Mouse (Mus musculus) layer of hippocampus, adult 2 months (tissue): ENCODE measurements at regions not wholly inside any gene's neighbourhood (a gene's known extent, or its start where the extent isn't known, plus 50 kb on each side); places are given as distances from the start of the nearest gene placed in this dataset.
A peak's percentile ranks its signal among the peaks of the same experiment; 100 is the strongest.

Source experiments
- DNase-seq, 2 experiments: peaks; one replicate each; pipeline ENCODE4 v3.0.0; 2022; ENCODE audit warnings: low spot score in 2 of 2
- H3K27ac ChIP-seq: fragments of 200-600 bp; 2 replicates; pipeline ENCODE4 v1.8.1; 2022
- H3K4me3 ChIP-seq: fragments of 200-600 bp; 2 replicates; pipeline ENCODE4 v1.8.1; 2022; ENCODE audit warnings: mild to moderate bottlenecking
- CTCF ChIP-seq: fragments of 200-600 bp; conservative IDR thresholded peaks from 2 replicates; pipeline ENCODE4 v1.8.1; 2022; ENCODE audit warnings: antibody characterized with exemption, mild to moderate bottlenecking, moderate library complexity

DNA sequence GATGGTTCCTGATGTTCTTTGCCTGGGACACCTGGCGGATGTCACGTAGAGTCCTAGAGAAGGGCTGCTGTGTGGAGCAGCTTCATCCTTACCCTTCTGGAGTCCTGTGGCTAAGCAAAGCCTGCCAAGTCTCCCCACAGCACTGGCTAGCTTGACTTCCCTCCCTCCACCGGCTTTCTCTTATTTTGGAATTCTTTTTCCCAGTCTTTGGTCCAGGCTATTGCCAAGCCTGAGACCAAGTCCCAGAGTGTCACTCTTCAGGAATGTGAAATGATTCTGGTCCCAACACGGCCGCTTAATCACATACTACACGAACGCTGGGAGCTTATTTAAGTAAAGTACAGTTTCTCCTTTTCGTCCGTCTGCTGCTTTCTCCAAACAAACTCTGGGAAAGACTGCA is 146.4 kb downstream of the Fndc1 start:
- TF ChIP-seq CTCF = no peak
- H3K27ac ChIP-seq = no peak overlapping the region
- no peak overlapping the region for H3K4me3 ChIP-seq
- DNase-seq = no peak

- no peak overlapping the region for H3K27ac ChIP-seq
- no peak for DNase-seq
- TF ChIP-seq CTCF = no peak
- H3K4me3 ChIP-seq = no peak overlapping the region
These were observed 147.3 kb downstream of the Fndc1 start for GRCm38 (mm10) chr17:7679786-7680185.

- no peak for DNase-seq
- H3K4me3 ChIP-seq = no peak overlapping the region
- no peak overlapping the region for H3K27ac ChIP-seq
- no peak for TF ChIP-seq CTCF
These were observed 148.2 kb downstream of the Fndc1 start for GRCm38 (mm10) chr17:7678898-7679297.

DNA sequence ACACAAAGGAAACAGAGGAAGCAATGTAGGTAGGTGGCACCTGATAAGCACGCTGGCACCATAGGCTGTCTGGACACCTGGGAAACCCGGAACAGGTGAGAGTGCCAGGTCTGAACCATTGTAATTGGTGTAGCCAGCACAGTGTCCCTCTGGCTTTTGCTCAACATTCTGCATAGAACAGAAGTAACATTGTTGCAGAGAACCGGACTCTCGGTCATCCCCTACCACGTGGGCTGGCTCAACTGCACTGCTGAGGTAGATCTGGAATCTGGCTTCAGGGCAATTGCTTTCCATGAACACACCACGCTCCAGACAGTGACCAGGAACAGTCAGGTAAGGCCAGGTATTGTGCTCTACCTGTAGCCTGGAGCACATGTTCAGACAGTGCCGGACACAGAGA is 149.3 kb downstream of the Fndc1 start:
- no peak for TF ChIP-seq CTCF
- H3K27ac ChIP-seq = no peak overlapping the region
- no peak overlapping the region for H3K4me3 ChIP-seq
- DNase-seq = no peak

- Histone ChIP-seq H3K27ac (no peak overlapping the region), H3K4me3 (no peak overlapping the region)
- TF ChIP-seq CTCF = no peak
- no peak for DNase-seq
These were observed 149.8 kb downstream of the Fndc1 start for GRCm38 (mm10) chr17:7677301-7677700.

DNA sequence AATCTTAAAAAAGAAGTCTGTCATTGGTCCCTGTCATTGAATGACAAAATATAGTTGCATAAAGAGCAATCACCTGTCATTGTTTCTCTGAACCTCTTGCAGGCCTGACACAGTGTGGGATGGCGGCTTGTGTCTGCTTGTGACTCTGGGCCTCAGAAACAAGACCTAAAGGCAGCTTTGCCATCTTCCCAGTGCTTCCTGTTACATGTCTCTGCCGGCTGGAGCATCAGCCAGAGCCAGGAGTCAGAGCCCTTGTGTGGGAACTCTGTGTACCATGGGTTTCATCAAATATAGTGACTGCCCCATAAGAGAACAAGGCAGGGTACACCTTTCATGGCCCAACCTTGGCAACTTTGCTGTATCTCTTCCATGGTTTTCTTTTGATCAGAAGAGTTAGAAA is 150.3 kb downstream of the Fndc1 start:
- H3K27ac ChIP-seq = no peak overlapping the region
- no peak for TF ChIP-seq CTCF
- H3K4me3 ChIP-seq = no peak overlapping the region
- no peak for DNase-seq

- Histone ChIP-seq H3K27ac (no peak overlapping the region), H3K4me3 (no peak overlapping the region)
- no peak for DNase-seq
- no peak for TF ChIP-seq CTCF
These were observed 152.6 kb downstream of the Fndc1 start for GRCm38 (mm10) chr17:7674511-7674910.

GRCm38 (mm10) chr17:7667826-7668225 is 159.3 kb downstream of the Fndc1 start:
- no peak for DNase-seq
- Histone ChIP-seq H3K27ac (no peak overlapping the region), H3K4me3 (no peak overlapping the region)
- no peak for TF ChIP-seq CTCF

DNA sequence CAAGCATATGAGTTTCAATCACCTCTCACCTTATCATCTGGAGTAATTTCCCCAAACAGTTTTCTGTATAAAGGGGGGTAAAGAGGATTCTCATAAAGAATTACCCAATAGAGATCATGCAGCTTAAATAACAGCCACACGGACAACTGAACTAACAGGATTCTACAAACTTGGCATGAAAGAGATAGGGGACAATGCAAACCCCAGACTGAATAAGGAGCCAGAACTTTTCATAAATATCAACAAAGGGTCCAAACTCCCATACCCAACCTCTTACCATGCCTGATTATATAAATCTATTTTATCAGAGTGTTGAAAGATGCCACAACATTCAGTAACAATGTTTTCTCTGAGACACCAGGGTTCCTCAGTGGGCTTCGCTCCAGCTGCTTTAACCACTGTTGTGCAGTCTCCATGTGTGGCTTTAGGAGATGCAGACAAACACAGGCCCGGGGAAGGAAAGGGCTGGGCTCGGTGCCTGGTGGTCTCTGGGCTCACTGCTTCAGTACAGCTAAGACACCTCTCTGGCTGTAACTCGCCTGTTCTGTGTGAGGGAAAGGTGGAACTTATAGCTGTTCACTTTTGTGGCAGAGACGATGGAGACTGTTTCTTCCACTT is 160.2 kb downstream of the Fndc1 start:
- TF ChIP-seq CTCF = no peak
- no peak overlapping the region for H3K4me3 ChIP-seq
- DNase-seq = no peak
- no peak overlapping the region for H3K27ac ChIP-seq

DNA sequence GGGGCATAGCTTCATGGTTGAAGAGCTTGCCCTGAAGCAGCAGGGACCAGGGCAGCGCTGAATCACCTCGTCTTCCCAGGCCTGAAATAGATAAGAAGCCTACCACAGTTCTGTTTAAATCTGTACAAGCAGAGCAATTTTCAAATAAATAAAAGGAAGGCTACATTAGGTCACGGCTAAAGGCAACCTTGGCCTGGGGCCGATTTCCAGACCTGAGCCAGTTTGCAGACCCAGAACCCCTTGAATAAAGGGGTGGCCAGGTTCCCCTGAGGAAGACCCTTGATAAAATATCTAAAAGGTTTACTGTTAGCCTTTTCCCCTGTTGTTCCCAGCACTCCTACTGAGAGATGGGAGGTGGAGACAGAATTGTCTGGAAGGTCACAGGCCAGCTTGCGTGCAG is 160.9 kb downstream of the Fndc1 start:
- Histone ChIP-seq H3K4me3 (no peak overlapping the region), H3K27ac (no peak overlapping the region)
- TF ChIP-seq CTCF = no peak
- no peak for DNase-seq

- no peak for DNase-seq
- H3K27ac ChIP-seq = no peak overlapping the region
- TF ChIP-seq CTCF = no peak
- no peak overlapping the region for H3K4me3 ChIP-seq
These were observed 161.4 kb downstream of the Fndc1 start for GRCm38 (mm10) chr17:7665686-7666085.

DNA sequence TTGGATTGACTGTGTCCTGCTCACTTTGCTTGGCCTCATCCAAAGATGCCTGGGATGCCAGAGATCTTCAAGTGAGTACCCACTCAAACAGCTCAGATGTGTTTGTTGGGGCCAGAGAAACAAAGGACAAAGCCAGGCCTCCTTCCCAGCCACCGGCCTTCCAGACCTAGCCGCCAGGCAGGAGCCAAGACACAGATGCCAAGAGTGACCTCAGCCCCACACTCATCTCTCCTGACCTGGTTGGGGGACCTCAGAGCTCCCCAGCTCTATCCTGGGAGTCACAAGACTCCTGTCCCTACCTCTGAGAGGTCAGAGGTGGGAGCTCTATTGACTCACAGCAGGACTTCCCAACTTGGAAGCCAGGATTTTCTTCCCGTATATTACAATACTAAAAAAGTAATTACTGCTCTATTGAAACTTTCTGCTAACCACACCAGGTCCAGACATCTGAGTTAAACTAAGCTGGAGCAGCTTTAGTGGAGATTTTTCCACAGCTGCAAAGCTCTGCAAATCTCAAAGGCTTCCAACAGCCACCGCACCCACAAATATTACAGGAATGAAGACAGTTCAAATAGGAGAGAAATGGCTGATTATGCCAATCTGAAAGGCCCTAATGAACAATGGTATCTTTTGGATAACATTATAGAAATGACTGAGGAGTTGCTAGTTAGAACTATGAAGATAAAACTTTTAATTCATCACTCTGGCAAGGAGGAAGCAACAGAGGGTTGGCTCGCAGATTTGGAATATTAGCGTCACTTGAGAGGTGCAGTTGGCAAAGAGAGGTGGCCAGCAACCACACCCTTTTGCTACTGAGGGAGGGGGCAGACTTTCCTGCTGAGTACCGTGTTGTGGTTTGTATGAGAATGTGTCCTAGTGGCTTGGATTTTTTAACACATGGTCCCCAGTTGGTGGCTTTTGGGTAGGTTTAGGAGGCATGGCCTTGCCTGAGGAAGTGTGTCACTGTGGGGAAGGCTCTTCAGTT is 162.9 kb downstream of the Fndc1 start:
- no peak overlapping the region for H3K27ac ChIP-seq
- no peak for DNase-seq
- H3K4me3 ChIP-seq = no peak overlapping the region
- TF ChIP-seq CTCF = no peak

DNA sequence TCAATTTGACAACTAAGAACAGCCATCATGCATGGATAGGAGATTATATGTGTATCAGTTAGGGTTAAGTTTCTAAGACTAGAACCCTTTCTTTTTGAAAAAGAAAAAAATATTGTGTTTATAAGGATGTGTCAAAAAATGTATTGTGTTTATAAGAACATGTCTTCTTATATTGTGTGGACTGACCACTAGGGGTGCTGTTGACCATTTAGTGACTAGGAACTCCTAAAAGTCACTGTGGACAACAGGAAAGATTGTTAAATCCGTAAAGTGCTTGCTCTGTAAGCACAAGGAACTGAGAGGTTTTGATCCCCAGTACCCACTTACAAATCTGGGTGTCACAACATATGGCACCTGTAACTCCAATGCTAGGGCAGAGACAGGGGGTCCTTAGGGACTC is 170.6 kb downstream of the Fndc1 start:
- TF ChIP-seq CTCF = peak; percentile 73
- Histone ChIP-seq H3K27ac (no peak overlapping the region), H3K4me3 (no peak overlapping the region)
- no peak for DNase-seq

DNA sequence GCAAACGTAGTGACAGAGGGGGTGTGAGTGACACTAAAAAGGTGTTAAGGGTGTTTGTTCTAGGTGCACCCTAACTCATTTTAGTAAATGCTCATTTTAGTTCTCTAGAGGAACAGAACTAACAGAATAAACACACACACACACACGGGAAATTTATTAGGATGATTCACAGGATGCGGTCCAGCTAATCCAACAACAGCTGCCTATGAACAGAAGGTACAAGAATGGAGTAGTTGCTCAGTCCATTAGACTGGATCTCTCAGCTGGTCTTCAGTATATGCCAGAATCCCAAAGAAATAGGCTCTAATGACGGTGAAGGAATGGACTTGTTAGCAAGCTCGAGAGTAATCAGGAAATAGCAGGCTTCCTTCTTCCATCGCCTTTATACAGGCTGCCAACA is 171.1 kb downstream of the Fndc1 start:
- TF ChIP-seq CTCF = no peak
- Histone ChIP-seq H3K27ac (no peak overlapping the region), H3K4me3 (no peak overlapping the region)
- no peak for DNase-seq
